Mouse (Mus musculus): Measurements from ENCODE around the gene Map3k19. TPM values are rescaled to one million over a fixed set of nuclear protein-coding genes. Genes with fewer than 3 reads are reported as not detected.

Map3k19 gene
- polyA plus RNA-seq, 1 experiment = 0.30 TPM

- Histone ChIP-seq H3K4me3 (replicated peaks; ENCODE audit: control insufficient read depth, low read depth, low read length) (no peak overlapping the region), H3K27ac (ENCODE audit: control insufficient read depth, insufficient read depth, low read depth, low read length, poor library complexity) (no peak overlapping the region), H3K4me1 (ENCODE audit: control insufficient read depth, insufficient read depth, low read length) (no peaks in the 10 kb centered on the region)
- 88% methylated on average over 6 of the region's 6 CpGs for WGBS
- TF ChIP-seq POLR2A (IDR thresholded peaks at IDR 0.05; ENCODE audit: borderline replicate concordance, control insufficient read depth, low read depth, low read length) (no peak), CTCF (IDR thresholded peaks at IDR 0.05; ENCODE audit: control insufficient read depth, insufficient read depth, low read length) (no peak)
These were observed 59.6 kb downstream of the Map3k19 start for GRCm38 (mm10) chr1:127795087-127795769.

GRCm38 (mm10) chr1:127793459-127793858 is 61.4 kb downstream of the Map3k19 start:
- TF ChIP-seq POLR2A (IDR thresholded peaks at IDR 0.05; ENCODE audit: borderline replicate concordance, control insufficient read depth, low read depth, low read length) (no peak), CTCF (IDR thresholded peaks at IDR 0.05; ENCODE audit: control insufficient read depth, insufficient read depth, low read length) (no peak)
- WGBS = 92% methylated on average over 1 of the region's 1 CpGs
- H3K27ac ChIP-seq (ENCODE audit: control insufficient read depth, insufficient read depth, low read depth, low read length, poor library complexity) = no peak overlapping the region
- no peaks in the 10 kb centered on the region for H3K4me1 ChIP-seq (ENCODE audit: control insufficient read depth, insufficient read depth, low read length)
- no peak overlapping the region for H3K4me3 ChIP-seq (replicated peaks; ENCODE audit: control insufficient read depth, low read depth, low read length)

- TF ChIP-seq POLR2A (IDR thresholded peaks at IDR 0.05; ENCODE audit: borderline replicate concordance, control insufficient read depth, low read depth, low read length) = no peak
- Histone ChIP-seq H3K27ac (ENCODE audit: control insufficient read depth, insufficient read depth, low read depth, low read length, poor library complexity) (no peak overlapping the region), H3K4me3 (replicated peaks; ENCODE audit: control insufficient read depth, low read depth, low read length) (no peak overlapping the region), H3K4me1 (ENCODE audit: control insufficient read depth, insufficient read depth, low read length) (no peaks in the 10 kb centered on the region; the same call in 1 of the 2 replicates)
- 81% methylated on average over 6 of the region's 6 CpGs for WGBS
These were observed 65.9 kb downstream of the Map3k19 start for GRCm38 (mm10) chr1:127788943-127789342.

- WGBS = 10% methylated on average over 1 of the region's 1 CpGs
- Histone ChIP-seq H3K27ac (ENCODE audit: control insufficient read depth, insufficient read depth, low read depth, low read length, poor library complexity) (no peak overlapping the region), H3K4me3 (replicated peaks; ENCODE audit: control insufficient read depth, low read depth, low read length) (no peak overlapping the region), H3K4me1 (ENCODE audit: control insufficient read depth, insufficient read depth, low read length) (no peaks in the 10 kb centered on the region; the same call in 1 of the 2 replicates)
- TF ChIP-seq POLR2A (IDR thresholded peaks at IDR 0.05; ENCODE audit: borderline replicate concordance, control insufficient read depth, low read depth, low read length) = no peak
- no peak for TF ChIP-seq CTCF (IDR thresholded peaks at IDR 0.05; ENCODE audit: control insufficient read depth, insufficient read depth, low read length)
These were observed 68.9 kb downstream of the Map3k19 start for GRCm38 (mm10) chr1:127785882-127786281.

GRCm38 (mm10) chr1:127783862-127784261 is 71.0 kb downstream of the Map3k19 start:
- no peak overlapping the region for H3K27ac ChIP-seq (ENCODE audit: control insufficient read depth, insufficient read depth, low read depth, low read length, poor library complexity)
- H3K4me1 ChIP-seq (ENCODE audit: control insufficient read depth, insufficient read depth, low read length) = peaks cover 1% of the 10 kb centered on the region; the same call in 1 of the 2 replicates
- no peak overlapping the region for H3K4me3 ChIP-seq (replicated peaks; ENCODE audit: control insufficient read depth, low read depth, low read length)
- TF ChIP-seq POLR2A (IDR thresholded peaks at IDR 0.05; ENCODE audit: borderline replicate concordance, control insufficient read depth, low read depth, low read length) (no peak), CTCF (IDR thresholded peaks at IDR 0.05; ENCODE audit: control insufficient read depth, insufficient read depth, low read length) (no peak)

GRCm38 (mm10) chr1:127780849-127781248 is 74.0 kb downstream of the Map3k19 start:
- H3K4me3 ChIP-seq (replicated peaks; ENCODE audit: control insufficient read depth, low read depth, low read length) = no peak overlapping the region
- WGBS = 29% methylated on average over 2 of the region's 2 CpGs
- TF ChIP-seq CTCF (IDR thresholded peaks at IDR 0.05; ENCODE audit: control insufficient read depth, insufficient read depth, low read length) = no peak
- no peak for TF ChIP-seq POLR2A (IDR thresholded peaks at IDR 0.05; ENCODE audit: borderline replicate concordance, control insufficient read depth, low read depth, low read length)
- no peak overlapping the region; the same call in 1 of the 2 replicates for H3K27ac ChIP-seq (ENCODE audit: control insufficient read depth, insufficient read depth, low read depth, low read length, poor library complexity)
- peaks cover 1% of the 10 kb centered on the region; the same call in 1 of the 2 replicates for H3K4me1 ChIP-seq (ENCODE audit: control insufficient read depth, insufficient read depth, low read length)

- no peak for TF ChIP-seq CTCF (IDR thresholded peaks at IDR 0.05; ENCODE audit: control insufficient read depth, insufficient read depth, low read length)
- no peak for TF ChIP-seq POLR2A (IDR thresholded peaks at IDR 0.05; ENCODE audit: borderline replicate concordance, control insufficient read depth, low read depth, low read length)
- 37% methylated on average over 3 of the region's 3 CpGs for whole genome bisulfite sequencing
- no peak overlapping the region for H3K4me3 ChIP-seq (replicated peaks; ENCODE audit: control insufficient read depth, low read depth, low read length)
- no peak overlapping the region for H3K27ac ChIP-seq (ENCODE audit: control insufficient read depth, insufficient read depth, low read depth, low read length, poor library complexity)
- peaks cover 1% of the 10 kb centered on the region; the same call in 1 of the 2 replicates for H3K4me1 ChIP-seq (ENCODE audit: control insufficient read depth, insufficient read depth, low read length)
These were observed 74.7 kb downstream of the Map3k19 start for GRCm38 (mm10) chr1:127780142-127780541.

GRCm38 (mm10) chr1:127778611-127779010 is 76.2 kb downstream of the Map3k19 start:
- Histone ChIP-seq H3K4me3 (replicated peaks; ENCODE audit: control insufficient read depth, low read depth, low read length) (no peak overlapping the region), H3K27ac (ENCODE audit: control insufficient read depth, insufficient read depth, low read depth, low read length, poor library complexity) (no peak overlapping the region), H3K4me1 (ENCODE audit: control insufficient read depth, insufficient read depth, low read length) (peaks cover 1% of the 10 kb centered on the region; the same call in 1 of the 2 replicates)
- no peak for TF ChIP-seq CTCF (IDR thresholded peaks at IDR 0.05; ENCODE audit: control insufficient read depth, insufficient read depth, low read length)
- TF ChIP-seq POLR2A (IDR thresholded peaks at IDR 0.05; ENCODE audit: borderline replicate concordance, control insufficient read depth, low read depth, low read length) = no peak
- 87% methylated on average over 3 of the region's 3 CpGs for WGBS

All from bone marrow, adult 2 months (tissue).